Mouse (Mus musculus) MEL (cell line): ENCODE data around the gene Dmtf1. TPM values are rescaled to one million over a fixed set of nuclear protein-coding genes. Genes with fewer than 3 reads are reported as not detected.
"Not testable (repeated sequence)": the region's sequence is repeated elsewhere in the genome, so short reads cannot be mapped to it uniquely, and the experiment has no call there.

Experiments used
- DNase-seq: peaks from one replicate; pipeline ENCODE4 v3.0.0; 2011; ENCODE audit warnings: low read depth, low spot score
- H3K27ac ChIP-seq: 2 replicates; pipeline ENCODE4 v1.5.1; 2012; ENCODE audit warnings: low read depth, mild to moderate bottlenecking, control low read depth, low read length, moderate library complexity; ENCODE audit not compliant: control insufficient read depth
- H3K27me3 ChIP-seq, 2 experiments: fragments of 150-350 bp in 1 of 2; sonication (generic) in 1 of 2; 2 replicates each; pipeline ENCODE4 v1.6.1; 2012; ENCODE audit warnings: low read length in 2 of 2, mild to moderate bottlenecking in 2 of 2, improper control_type of control experiment in 1 of 2, moderate library complexity in 1 of 2; ENCODE audit not compliant: insufficient read depth in 2 of 2, control insufficient read depth in 1 of 2
- H3K36me3 ChIP-seq, 2 experiments: 2 replicates each; pipeline ENCODE4 v1.6.1; 2012 to 2014; ENCODE audit warnings: low read length in 2 of 2, improper control_type of control experiment in 1 of 2, inconsistent platforms in 1 of 2, mild to moderate bottlenecking in 1 of 2; ENCODE audit not compliant: insufficient read depth in 2 of 2, control insufficient read depth in 1 of 2
- H3K4me1 ChIP-seq, 2 experiments: fragments of 150-350 bp in 1 of 2; sonication (generic) in 1 of 2; 2 replicates each; pipeline ENCODE4 v1.6.1; 2012; ENCODE audit warnings: low read length in 2 of 2, improper control_type of control experiment in 1 of 2, mild to moderate bottlenecking in 1 of 2; ENCODE audit not compliant: insufficient read depth in 2 of 2, control insufficient read depth in 1 of 2
- H3K4me3 ChIP-seq, 2 experiments: fragments of 150-350 bp in 1 of 2; sonication (generic) in 1 of 2; 2 replicates each; pipeline ENCODE4 v1.5.1; 2012; ENCODE audit warnings: low read depth in 2 of 2, low read length in 2 of 2, mild to moderate bottlenecking in 2 of 2, moderate library complexity in 2 of 2, control low read depth in 1 of 2, improper control_type of control experiment in 1 of 2; ENCODE audit not compliant: control insufficient read depth in 1 of 2, insufficient read depth in 1 of 2
- H3K79me2 ChIP-seq: 2 replicates; pipeline ENCODE4 v1.6.1; 2012; ENCODE audit warnings: mild to moderate bottlenecking, low read length, moderate library complexity; ENCODE audit not compliant: control insufficient read depth, poor library complexity, insufficient read depth
- H3K9ac ChIP-seq: 2 replicates; pipeline ENCODE4 v1.6.1; 2012; ENCODE audit warnings: low read depth, mild to moderate bottlenecking, control low read depth, low read length, moderate library complexity; ENCODE audit not compliant: control insufficient read depth, poor library complexity, severe bottlenecking
- H3K9me3 ChIP-seq: fragments of 150-350 bp; sonication (generic); replicated peaks from 2 replicates; pipeline ENCODE4 v1.6.1; 2012; ENCODE audit warnings: mild to moderate bottlenecking, low read length, improper control_type of control experiment, moderate library complexity; ENCODE audit not compliant: insufficient read depth
- CTCF ChIP-seq, 3 experiments: IDR thresholded peaks in 2 of 3; conservative IDR thresholded peaks in 1 of 3; 2 replicates each; pipeline ENCODE4 v1.5.1; 2011 to 2012; ENCODE audit warnings: low read length in 3 of 3, low read depth in 2 of 3, mild to moderate bottlenecking in 2 of 3, improper control_type of control experiment in 1 of 3, inconsistent platforms in 1 of 3, mixed read lengths in 1 of 3, moderate library complexity in 1 of 3; ENCODE audit not compliant: control insufficient read depth in 1 of 3, insufficient read depth in 1 of 3, poor library complexity in 1 of 3, severe bottlenecking in 1 of 3
- EP300 ChIP-seq, 2 experiments: IDR thresholded peaks; 2 replicates each; pipeline ENCODE4 v1.6.1; 2011; ENCODE audit warnings: improper control_type of control experiment in 2 of 2, low read length in 2 of 2, low read depth in 1 of 2, mild to moderate bottlenecking in 1 of 2
- ETS1 ChIP-seq: IDR thresholded peaks from 2 replicates; pipeline ENCODE4 v1.6.1; 2012; ENCODE audit warnings: low read depth, mild to moderate bottlenecking, inconsistent platforms, low read length, improper control_type of control experiment, moderate library complexity
- GABPA ChIP-seq: IDR thresholded peaks from 2 replicates; pipeline ENCODE4 v1.6.1; 2012; ENCODE audit warnings: low read depth, mild to moderate bottlenecking, inconsistent platforms, low read length, improper control_type of control experiment, moderate library complexity
- GATA1 ChIP-seq: IDR thresholded peaks from 2 replicates; pipeline ENCODE4 v1.6.1; 2011; ENCODE audit warnings: low read depth, low read length, improper control_type of control experiment
- KAT2A ChIP-seq: conservative IDR thresholded peaks from 2 replicates; pipeline ENCODE4 v1.6.1; 2012; ENCODE audit warnings: low read depth, low read length, improper control_type of control experiment, inconsistent platforms
- MAFK ChIP-seq: IDR thresholded peaks from 2 replicates; pipeline ENCODE4 v1.6.1; 2011; ENCODE audit warnings: low read depth, mild to moderate bottlenecking, low read length, improper control_type of control experiment, borderline replicate concordance
- MAX ChIP-seq: IDR thresholded peaks from 2 replicates; pipeline ENCODE4 v1.6.1; 2011; ENCODE audit warnings: low read length, improper control_type of control experiment
- MEF2A ChIP-seq: IDR thresholded peaks from 2 replicates; pipeline ENCODE4 v1.6.1; 2014; ENCODE audit warnings: low read depth, mild to moderate bottlenecking, inconsistent platforms, low read length, improper control_type of control experiment; ENCODE audit not compliant: poor library complexity, insufficient replicate concordance, severe bottlenecking; ENCODE audit errors: extremely low read depth
- MXI1 ChIP-seq: IDR thresholded peaks from 2 replicates; pipeline ENCODE4 v1.6.1; 2011; ENCODE audit warnings: mild to moderate bottlenecking, low read depth, low read length, improper control_type of control experiment
- MYB ChIP-seq: IDR thresholded peaks from 2 replicates; pipeline ENCODE4 v1.6.1; 2011; ENCODE audit warnings: mild to moderate bottlenecking, low read depth, low read length, improper control_type of control experiment
- NELFE ChIP-seq: IDR thresholded peaks from 2 replicates; pipeline ENCODE4 v1.6.1; 2011; ENCODE audit warnings: low read depth, low read length, improper control_type of control experiment
- NRF1 ChIP-seq: IDR thresholded peaks from 2 replicates; pipeline ENCODE4 v1.6.1; 2014; ENCODE audit warnings: low read depth, mild to moderate bottlenecking, inconsistent platforms, low read length, improper control_type of control experiment, moderate library complexity; ENCODE audit not compliant: poor library complexity, insufficient read depth, severe bottlenecking
- RAD21 ChIP-seq: IDR thresholded peaks from 2 replicates; pipeline ENCODE4 v1.6.1; 2011; ENCODE audit warnings: mild to moderate bottlenecking, low read depth, low read length, improper control_type of control experiment
- RCOR1 ChIP-seq: IDR thresholded peaks from 2 replicates; pipeline ENCODE4 v1.6.1; 2012; ENCODE audit warnings: low read depth, mild to moderate bottlenecking, inconsistent platforms, low read length, improper control_type of control experiment
- SMC3 ChIP-seq: IDR thresholded peaks from 2 replicates; pipeline ENCODE4 v1.6.1; 2011; ENCODE audit warnings: low read depth, low read length, improper control_type of control experiment
- TAL1 ChIP-seq: IDR thresholded peaks from 2 replicates; pipeline ENCODE4 v1.6.1; 2012; ENCODE audit warnings: mild to moderate bottlenecking, inconsistent platforms, low read length, moderate library complexity, mixed read lengths
- USF2 ChIP-seq, 2 experiments: IDR thresholded peaks; 2 replicates each; pipeline ENCODE4 v1.6.1; 2011 to 2012; ENCODE audit warnings: improper control_type of control experiment in 2 of 2, low read length in 2 of 2, borderline replicate concordance in 1 of 2, inconsistent platforms in 1 of 2, low read depth in 1 of 2, mild to moderate bottlenecking in 1 of 2; ENCODE audit not compliant: insufficient read depth in 1 of 2
- ZC3H11A ChIP-seq: IDR thresholded peaks from 2 replicates; pipeline ENCODE4 v1.6.1; 2012; ENCODE audit warnings: low read depth, mild to moderate bottlenecking, inconsistent platforms, low read length, improper control_type of control experiment
- ZKSCAN1 ChIP-seq: IDR thresholded peaks from 2 replicates; pipeline ENCODE4 v1.6.1; 2012; ENCODE audit warnings: low read depth, mild to moderate bottlenecking, inconsistent platforms, low read length, improper control_type of control experiment, moderate library complexity
- ZMIZ1 ChIP-seq: IDR thresholded peaks from 2 replicates; pipeline ENCODE4 v1.6.1; 2012; ENCODE audit warnings: low read depth, mild to moderate bottlenecking, inconsistent platforms, low read length, improper control_type of control experiment, moderate library complexity
- polyA plus RNA-seq, 2 experiments: library from polyadenylated mRNA; stranded (reverse) in 1 of 2; unstranded in 1 of 2; fragments of >175 nt in 1 of 2; fragments of >200 nt in 1 of 2; gene quantifications; 2 replicates each; pipeline versions ENCODE4 v1.2.1 to v1.2.4; 2012; ENCODE audit warnings: low replicate concordance in 2 of 2, low read depth in 1 of 2; ENCODE audit not compliant: insufficient read length in 2 of 2, insufficient read depth in 1 of 2, missing spikeins in 1 of 2
- total RNA-seq: library from RNA; depleted of rRNA; stranded (reverse); fragments of 300-350 nt; gene quantifications from 2 replicates; pipeline ENCODE4 v1.2.3, GENCODE M21; 2012

Dmtf1 gene
- total and polyA plus RNA-seq, 3 experiments = 18.7 to 78.4 (median 22.0) TPM

GRCm38 (mm10) chr5:9169328-9170005 is 7.9 kb upstream of the Dmtf1 start:
- DNase-seq = peak; percentile 32
- not testable (repeated sequence) for H3K36me3 ChIP-seq, H3K79me2 ChIP-seq, H3K27me3 ChIP-seq, H3K9me3 ChIP-seq, H3K4me3 ChIP-seq, H3K4me1 ChIP-seq, H3K9ac ChIP-seq, H3K27ac ChIP-seq
- peak; percentile 67 for TF ChIP-seq SMC3
- peak in 1 of 3 experiments; percentile 66; a peak in 2 of 6 replicates for TF ChIP-seq CTCF (IDR thresholded peaks at IDR 0.05 in 2 of 3, conservative IDR thresholded peaks at IDR 0.05 in 1 of 3; ENCODE audit: control insufficient read depth in 1 of 3, insufficient read depth in 1 of 3, low read depth in 2 of 3, low read length in 3 of 3, poor library complexity in 1 of 3, severe bottlenecking in 1 of 3)
- peak; percentile 68 for TF ChIP-seq RAD21
- TF ChIP-seq ZC3H11A = peak; percentile 44; the same call in 1 of the 2 replicates

- Histone ChIP-seq H3K9ac (no peak overlapping the region), H3K79me2 (peaks cover 3% of the 10 kb centered on the region), H3K27ac (no peak overlapping the region), H3K9me3 (no peaks in the 10 kb centered on the region), H3K36me3 (0 out of 4 replicates have a peak, but pooled peaks cover 0 to 2% of the 10 kb centered on the region in 2 experiments), H3K4me1 (peaks cover 0 to 6% of the 10 kb centered on the region in 2 experiments; a peak in 2 of 4 replicates), H3K27me3 (no peaks in the 10 kb centered on the region), H3K4me3 (no peak overlapping the region)
- DNase-seq = no peak
- TF ChIP-seq GATA1 (no peak), MEF2A (no peak), NELFE (no peak), RCOR1 (no peak), EP300 (IDR thresholded peaks at IDR 0.05; ENCODE audit: low read depth in 1 of 2, low read length in 2 of 2) (no peak), GABPA (no peak), ETS1 (no peak), MXI1 (no peak), KAT2A (no peak), ZC3H11A (no peak), MYB (no peak), TAL1 (no peak), ZKSCAN1 (no peak), ZMIZ1 (no peak), USF2 (IDR thresholded peaks at IDR 0.05; ENCODE audit: borderline replicate concordance in 1 of 2, insufficient read depth in 1 of 2, low read depth in 1 of 2, low read length in 2 of 2) (no peak), NRF1 (no peak), MAFK (no peak), MAX (no peak)
These were observed 4.8 kb upstream of the Dmtf1 start for GRCm38 (mm10) chr5:9166366-9166765.

- not testable (repeated sequence) for H3K9ac ChIP-seq, H3K36me3 ChIP-seq, H3K27me3 ChIP-seq, H3K27ac ChIP-seq, H3K9me3 ChIP-seq, DNase-seq, H3K4me3 ChIP-seq, H3K4me1 ChIP-seq
- peaks cover 12% of the 10 kb centered on the region for H3K79me2 ChIP-seq
These were observed 3.6 kb upstream of the Dmtf1 start for GRCm38 (mm10) chr5:9165151-9165550.
